Mouse (Mus musculus) gastrocnemius, adult 8-10 months (tissue): Measurements from ENCODE around the gene Atp1a4. TPM values are rescaled to one million over a fixed set of nuclear protein-coding genes. Genes with fewer than 3 reads are reported as not detected.
"Not testable (repeated sequence)": the region's sequence is repeated elsewhere in the genome, so short reads cannot be mapped to it uniquely, and the experiment has no call there.

Source experiments
- DNase-seq, 2 experiments: peaks; one replicate each; pipeline ENCODE4 v3.0.0; 2022; ENCODE audit warnings: low spot score in 2 of 2
- total RNA-seq, 4 experiments: library from RNA; stranded (reverse); gene quantifications; 2 replicates each; pipeline ENCODE4 v1.2.4; 2022

Atp1a4 gene
- total RNA-seq, 4 experiments from 2014 or later, result 0.11 to 0.44 (median 0.27) TPM

DNA sequence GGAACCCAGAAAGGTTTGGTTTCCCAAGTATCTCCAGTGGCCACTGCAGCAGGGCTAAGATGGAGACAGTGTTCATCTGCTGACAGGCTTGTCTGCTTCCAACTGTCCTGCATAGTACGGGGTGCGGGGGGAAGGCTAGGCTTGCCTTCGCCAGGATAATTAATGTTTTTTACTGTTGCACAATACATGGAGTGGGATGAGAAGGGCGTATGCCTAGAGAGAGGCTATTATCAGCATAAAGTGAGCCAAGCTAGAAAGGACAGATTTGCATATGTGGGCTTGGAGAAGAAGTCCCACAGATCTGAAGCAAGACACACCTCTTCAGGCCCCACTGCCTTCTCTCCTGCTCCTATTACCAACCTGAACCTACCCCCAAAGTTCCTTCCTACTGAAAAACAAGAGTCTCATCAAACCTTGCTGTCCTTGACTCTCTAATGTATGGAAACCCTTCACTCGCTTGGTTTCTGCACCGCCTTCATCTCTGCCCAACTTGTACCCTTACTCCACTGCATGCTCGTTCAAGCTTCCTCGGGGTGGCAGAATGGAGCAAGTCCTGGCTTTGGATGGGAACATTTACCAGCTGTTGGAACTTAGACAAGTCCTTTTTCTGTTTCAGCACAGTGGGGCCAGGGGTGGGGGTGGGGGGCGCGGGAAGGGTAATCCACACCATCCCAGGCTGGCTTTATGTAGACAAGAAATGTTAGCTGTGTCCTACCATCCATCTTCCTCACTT lies 23.5 kb upstream of the Atp1a4 start:
- no peak for DNase-seq

DNA sequence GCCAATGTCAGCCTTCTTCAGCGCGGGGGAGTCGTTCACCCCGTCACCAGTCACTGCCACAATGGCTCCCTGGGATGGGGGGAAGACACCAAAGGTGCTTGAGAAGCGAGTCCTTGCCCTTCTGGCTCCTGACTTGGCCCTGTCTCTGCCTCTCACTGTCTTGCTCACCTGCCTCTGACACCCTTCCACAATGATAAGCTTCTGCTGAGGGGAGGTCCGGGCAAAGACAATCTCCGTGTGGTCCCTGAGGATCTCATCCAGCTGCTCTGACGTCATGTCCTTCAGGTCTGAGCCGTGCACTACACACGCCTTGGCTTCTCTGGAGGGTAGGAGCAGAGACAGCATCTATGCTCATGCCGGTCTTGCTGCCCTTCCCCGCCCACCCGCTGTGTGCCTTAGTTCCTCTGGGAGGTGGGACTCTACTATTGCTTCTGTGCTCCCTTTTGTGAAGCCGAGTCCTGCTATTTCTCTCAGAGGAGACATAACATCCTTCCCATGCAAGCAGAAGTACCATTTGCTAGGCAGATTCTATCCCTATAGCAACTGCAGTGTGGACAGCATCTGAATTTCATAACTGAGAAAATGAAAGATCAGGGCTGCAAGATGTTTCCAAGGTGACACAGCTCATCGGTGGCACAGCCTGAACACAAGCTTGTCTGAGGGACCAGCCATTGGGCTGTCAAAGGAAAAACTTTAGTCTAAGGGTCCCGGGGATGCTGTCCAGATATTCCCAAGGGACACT lies 21.7 kb upstream of the Atp1a4 start:
- DNase-seq, result no peak

DNA sequence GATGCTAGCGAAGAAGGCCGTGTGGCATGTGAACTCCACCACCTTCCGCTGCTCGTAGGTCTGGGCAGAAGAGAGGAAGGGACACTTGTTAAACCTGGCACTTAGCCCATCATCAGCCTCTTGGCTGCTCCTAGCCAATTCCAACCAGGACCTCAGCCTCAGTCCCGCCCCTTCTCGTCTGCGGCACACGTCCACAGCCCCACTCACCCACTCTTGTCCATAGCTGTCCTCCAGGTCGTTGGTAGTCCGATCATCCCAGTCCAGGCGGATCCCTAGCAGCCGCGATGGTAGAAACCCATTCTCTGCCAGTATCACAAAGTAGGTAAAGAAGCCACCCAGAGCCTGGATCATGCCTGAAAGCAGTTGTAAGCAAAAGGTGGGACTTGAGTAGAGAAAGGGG lies 20.1 kb upstream of the Atp1a4 start:
- no peak for DNase-seq

DNA sequence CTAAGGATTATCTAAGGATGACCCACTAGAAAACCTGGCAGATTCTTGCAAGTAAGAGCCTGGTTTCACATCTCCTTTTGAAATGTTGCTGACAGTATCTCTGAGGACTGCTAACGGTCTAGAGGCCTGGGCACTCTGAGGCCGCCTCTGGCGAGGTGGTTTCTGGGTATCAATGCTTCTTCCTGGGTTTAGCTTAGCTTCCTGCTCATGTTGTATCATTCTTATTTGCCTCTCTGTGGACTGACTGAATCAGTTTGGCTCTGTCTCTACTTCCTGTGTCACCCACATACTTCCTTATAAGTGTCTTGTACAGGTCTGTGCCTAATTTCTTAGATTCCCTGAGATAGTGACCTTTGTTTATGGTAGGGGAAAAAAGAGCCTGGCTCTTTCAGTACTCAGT lies 19.0 kb upstream of the Atp1a4 start:
- no peak for DNase-seq

DNA sequence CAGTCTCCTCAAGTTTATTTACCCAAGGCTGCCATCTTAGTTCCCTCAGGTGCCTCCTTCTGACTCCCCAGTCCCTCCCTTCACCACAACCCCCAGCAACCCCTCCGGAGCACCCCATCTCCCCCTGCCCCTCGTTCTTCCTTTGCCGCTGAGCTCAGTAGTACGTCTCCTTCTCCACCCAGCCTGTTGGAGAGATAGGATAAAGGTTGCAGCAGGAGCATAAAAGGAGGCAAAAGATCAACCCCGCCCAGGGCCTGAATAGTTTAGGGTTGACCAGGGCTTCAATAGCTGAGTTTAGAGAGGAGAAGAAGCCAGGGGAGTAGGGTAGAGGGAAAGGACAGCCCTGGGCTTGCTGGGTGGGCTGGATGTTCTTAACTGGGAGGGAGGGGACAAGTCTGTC lies 16.3 kb upstream of the Atp1a4 start:
- no peak for DNase-seq

DNA sequence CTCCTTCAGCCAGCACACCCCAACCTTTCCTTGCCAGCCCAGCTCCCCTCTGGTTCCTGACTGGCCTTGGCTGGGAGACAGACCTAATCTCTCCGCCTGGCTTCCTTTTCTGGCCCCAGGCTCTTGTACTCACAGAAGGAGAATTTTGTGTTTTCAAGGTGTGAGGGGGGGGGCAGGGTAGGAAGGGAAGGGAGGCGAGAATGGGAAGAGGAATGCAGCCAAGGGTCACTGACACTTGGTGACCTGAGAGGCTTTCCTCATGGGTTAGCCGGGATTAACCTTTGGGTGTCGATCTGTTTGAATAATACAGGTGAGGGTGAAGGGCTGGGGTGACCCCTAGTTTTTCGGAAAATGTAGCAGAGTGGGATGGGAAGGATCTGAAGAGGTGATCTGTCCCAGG lies 15.9 kb upstream of the Atp1a4 start:
- no peak for DNase-seq

DNA sequence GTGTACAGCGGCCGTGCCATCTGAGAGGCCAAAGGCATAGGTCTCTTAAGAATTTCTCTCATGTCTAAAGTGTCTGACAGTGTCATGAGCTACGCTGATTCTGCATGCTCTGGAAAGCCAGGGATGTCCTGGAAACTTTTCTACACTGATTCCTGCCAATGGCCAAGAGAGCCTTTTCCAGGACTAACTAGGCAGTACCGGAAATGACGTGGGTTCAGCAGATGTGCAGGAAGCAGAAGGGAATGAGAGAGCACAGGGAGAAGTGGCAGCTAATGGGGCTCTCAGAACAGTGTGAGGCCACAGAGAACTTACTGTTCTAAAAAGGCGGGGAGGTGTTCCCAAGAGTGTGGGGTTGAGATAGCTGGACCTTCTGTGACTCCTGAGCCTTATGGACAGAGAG lies 15.2 kb upstream of the Atp1a4 start:
- no peak for DNase-seq

DNA sequence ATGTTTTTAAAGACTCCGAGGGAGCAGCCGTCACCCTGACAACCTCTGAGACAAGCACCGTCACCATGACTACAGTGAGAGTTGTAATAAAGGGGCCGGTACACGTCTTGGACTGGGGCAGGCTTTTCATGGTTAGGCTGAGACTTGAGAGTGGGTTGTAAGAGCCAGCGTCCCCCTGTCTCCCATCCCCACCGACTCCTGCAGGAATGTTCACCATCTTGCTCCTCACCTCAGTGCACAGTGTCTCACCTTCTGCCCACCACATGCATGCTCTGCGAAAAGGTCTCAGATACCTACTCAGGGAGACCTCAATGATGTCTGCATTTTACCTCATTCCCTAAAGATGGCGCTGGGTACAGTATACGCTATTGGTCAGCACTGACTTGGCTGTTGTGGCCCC lies 13.6 kb upstream of the Atp1a4 start:
- DNase-seq, result no peak

DNA sequence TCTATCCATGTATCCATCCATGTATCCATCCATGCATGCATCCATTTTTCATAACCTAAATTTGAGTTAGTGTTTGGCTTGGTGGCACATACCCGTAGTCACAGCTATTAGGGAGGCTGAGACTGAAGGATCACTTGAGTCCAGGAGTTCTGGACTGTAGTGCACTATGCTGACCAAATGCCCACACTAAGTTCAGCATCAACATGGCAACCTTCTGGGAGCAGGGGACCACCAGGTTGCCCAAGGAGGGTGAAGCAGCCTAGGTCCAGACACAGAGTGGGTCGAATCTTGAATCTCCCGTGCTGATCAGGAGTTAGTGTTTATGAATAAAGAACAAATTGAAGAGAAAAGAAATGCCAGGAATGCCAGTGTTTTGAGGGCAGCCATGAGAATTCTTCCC lies 13.0 kb upstream of the Atp1a4 start:
- no peak for DNase-seq

DNA sequence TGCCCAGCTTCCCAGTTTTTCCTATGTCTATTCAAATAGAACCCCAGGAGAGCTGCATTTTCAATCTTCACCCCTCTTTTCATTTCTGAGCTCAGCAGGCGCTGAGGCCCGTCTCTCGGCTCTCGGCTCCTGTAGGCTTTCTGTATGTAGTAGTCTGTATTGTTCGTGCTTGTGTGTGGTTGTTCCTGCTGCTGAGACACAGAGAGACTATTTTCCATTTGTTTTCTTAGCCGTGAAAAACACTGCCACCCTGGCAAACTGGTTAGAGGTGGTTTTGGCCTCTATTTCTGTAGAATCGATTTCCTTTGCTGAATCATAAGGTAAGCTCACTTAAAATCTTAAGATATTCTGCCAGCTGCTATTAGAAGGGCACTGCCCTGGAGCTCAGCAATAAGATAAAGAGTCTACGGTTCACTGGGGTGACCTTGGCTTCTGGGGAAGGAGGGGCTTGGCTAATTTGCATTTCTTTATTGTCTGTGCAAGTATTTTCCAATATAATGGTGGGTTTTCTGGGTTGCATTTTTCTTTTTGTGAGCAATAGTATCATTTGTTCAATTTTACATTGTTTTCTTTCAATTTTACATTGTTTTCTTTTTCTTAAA lies 3.4 kb upstream of the Atp1a4 start, which contains the start of gene Igsf8:
Gene Igsf8, plus strand, starts transcription at position 165 of the 602 bp plus-strand sequence.
- no peak for DNase-seq

DNA sequence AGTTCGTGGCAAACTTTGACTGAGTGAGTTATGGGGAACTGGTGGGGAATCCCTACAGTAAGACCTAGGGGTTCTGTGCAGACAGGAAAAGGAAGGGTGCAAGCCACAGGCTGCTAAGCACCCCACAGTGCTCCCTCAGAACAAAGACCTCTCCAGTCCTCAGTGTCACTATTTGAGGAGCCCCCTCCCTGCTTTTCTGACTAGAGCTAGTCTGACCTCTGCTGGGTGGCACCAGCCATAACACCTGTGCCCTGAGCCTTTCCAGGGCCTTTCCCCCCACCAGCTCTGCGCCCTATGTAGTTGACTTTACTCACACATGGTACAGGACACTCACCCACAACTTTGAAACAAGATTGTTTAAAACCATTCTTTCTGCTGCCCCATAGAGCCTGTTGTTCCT lies 10.5 kb downstream of the Atp1a4 start:
- no peak for DNase-seq

DNA sequence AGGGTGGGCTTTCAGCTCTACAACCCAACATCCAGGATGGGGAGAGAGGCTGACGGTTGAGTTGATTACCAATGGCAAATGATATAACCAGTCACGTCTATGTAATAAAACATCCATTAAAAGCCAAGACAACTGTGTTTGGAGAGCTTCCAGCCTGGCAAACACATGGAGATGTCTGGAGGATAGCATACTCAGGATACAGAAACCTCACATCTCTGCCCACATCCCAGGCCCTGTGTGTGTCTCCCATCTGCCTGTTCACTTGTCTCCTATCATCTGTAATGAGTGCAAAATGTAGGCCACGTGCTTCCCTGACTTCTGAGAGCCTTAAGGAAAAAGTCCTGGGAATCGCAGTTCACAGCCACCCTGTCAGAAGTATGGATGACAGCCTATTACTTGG lies 11.0 kb downstream of the Atp1a4 start:
- DNase-seq, result no peak

DNA sequence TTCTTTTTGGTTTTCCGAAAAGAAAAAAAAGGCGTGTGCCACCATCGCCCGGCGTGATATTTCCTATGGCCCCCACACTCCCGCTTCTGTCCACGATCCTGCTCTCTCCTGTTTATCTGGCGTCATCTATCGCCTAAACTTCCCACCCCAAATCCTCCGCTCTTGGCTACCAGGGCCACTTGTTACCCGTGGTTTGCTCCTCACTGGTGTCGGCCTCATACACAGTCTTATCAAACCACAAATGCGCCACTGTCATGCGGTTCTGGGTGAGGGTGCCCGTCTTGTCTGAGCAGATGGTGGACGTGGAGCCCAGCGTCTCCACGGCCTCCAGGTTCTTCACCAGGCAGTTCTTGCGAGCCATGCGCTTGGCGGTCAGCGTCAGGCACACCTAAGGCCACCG lies 13.6 kb downstream of the Atp1a4 start:
- DNase-seq, result not testable (repeated sequence)

DNA sequence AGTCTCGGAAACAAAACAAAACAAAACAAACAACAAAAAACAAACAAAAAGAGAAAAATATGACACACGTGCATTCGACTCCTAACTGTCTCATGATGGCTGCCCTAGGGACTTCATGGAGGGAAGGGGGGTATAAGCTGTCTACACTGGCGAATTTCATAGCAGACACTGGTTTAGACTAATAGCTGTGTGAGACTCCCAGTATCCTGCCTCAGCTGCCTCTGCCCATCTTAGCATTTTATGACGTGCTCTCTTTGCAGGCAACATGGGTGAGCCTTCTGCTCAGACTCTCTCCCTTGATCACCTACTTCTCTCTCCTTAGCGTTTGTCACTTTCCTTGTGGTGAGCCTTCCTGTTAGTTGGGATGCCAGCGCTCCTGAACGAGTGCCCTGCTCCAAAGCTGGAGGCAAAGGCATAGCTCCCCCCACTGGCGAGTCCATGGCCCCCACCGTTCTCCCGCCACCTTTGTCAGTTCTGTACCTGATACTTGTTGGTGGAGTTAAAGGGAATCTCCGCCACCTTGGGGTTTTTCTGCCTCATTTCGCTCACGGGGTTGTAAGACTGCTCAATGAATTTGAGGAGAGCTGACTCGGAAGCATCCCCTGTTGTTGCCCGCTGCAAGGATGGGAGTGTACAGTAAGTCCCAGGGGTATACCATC lies 14.5 kb downstream of the Atp1a4 start:
- peak; percentile 38 to 66 for DNase-seq

DNA sequence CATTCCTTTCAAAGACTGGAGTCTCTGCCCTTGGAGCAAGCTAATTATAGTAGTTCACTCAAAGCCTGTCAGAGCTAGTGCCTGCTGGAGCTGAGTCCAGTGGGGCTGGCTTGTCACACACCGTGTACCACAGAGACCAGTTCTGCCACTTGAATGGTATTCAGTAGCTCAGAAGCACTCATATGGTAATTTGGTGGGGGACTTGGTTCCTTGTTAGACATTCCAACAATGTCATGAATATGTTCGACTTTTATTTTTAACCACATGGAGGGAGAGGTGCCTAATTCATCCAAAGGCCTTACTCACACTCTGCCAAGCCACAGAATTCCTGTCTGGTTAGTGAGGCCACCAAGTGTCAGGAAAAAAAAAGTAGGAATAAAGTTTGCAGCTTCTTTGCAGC lies 15.8 kb downstream of the Atp1a4 start:
- peak; percentile 33 to 61 for DNase-seq

DNA sequence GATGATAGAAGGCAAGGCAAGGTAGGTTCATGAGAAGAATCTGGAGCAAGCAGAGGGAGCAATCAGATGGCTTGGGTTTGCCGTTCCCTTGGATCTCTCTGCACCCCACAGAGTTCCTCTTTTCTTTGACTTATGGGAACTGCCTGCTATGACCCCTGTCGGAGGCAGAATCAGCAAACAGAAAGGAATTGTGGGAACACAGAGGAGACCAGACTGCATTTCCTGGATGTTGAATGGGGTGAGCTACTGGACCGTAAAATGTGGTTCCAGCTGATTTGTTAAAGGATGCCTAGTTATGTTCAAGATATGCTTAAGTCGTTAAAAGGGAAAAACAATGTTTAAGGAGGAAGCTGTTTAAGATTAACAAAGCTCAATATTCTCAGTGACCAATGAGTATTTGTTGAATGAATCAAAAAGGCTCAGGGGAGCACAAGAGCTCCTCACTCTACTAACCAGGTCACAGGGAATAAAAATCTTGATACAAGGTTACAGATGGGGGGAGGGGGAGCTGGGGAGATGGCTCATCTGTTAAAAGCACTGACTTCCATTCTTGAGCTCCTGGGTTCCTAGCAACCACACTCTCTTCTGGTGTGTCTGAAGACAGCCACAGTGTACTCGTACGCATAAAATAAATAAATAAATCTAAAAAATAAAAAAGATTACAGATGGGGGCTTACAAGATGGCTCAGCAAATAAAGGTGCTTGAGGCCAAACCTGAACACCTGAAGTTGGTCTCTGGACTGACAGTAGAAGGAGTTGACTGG lies 17.1 kb downstream of the Atp1a4 start:
- DNase-seq, result no peak

DNA sequence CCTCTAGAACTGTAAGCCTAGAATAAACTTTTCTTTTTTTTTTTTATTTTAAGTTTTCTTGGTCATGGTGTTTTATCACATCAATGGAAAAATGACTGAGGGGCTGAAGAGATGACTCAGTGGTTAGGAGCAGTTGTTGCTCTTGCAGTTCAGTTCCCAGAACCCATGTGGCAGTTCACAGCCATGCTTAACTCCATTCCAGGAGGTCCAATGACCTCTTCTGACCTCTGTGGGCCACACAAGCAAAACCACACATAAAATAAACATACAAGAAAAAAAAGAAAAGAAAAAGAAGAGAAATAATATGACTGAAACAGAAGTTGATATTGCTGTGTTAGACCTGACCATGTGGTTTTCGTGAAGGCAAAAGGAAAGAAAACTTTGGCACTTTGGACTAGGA lies 29.0 kb downstream of the Atp1a4 start:
- no peak for DNase-seq

DNA sequence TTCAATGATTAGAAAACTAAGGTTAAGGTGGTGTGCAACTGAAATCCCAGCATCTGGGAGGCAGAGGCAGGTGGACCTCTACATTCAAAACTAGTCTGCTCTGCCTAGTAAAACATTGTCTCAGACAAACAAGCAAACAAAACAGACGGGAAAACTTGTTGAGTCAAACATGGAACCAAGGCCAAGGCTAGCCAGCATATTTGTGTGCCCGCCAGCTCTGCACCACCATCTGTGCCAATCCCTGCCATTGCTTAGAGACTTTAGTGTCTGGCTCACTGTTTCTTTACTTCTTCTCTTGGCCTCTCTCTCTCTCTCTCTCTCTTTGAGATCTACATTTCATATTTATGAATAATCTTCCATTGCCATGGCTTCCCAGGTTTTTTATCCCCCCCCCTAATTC lies 30.0 kb downstream of the Atp1a4 start:
- DNase-seq, result no peak

DNA sequence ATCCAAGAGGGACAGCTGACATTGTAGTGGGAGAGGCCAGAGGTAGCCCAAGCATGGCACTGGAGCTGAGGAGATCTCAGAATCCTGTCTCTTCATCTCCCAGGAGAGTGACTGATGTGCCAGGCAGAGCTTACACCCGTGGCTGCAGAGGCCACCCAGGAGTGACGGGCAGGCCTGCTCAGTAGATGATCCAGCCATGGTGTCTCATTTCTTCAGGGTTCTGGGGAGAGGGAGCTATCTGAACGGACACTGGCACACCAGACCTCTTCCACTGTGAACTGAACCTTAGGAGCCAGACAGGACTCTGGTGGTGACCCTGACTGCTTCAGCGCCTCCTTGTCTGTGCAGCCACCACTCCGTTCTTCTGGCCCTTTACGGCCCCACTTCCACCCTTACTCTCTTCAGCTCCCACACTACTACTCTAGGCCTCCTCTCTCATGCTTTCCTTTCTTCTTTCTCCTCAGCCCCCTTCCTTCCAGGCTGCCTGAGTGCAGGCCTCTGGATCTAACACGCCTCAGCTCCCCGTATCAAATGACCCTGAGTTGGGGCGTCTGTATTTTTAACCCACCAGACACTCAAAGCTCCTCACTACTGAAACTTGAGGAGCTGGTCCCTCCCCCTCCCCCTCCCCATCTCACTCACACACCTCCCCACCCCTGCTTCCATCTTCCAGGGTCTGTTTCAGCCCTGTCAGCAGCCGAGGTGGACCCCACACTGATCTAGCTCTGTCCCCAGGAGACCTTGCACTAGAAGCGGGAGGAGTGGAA lies 36.7 kb downstream of the Atp1a4 start:
- peak; percentile 37 to 67 for DNase-seq

DNA sequence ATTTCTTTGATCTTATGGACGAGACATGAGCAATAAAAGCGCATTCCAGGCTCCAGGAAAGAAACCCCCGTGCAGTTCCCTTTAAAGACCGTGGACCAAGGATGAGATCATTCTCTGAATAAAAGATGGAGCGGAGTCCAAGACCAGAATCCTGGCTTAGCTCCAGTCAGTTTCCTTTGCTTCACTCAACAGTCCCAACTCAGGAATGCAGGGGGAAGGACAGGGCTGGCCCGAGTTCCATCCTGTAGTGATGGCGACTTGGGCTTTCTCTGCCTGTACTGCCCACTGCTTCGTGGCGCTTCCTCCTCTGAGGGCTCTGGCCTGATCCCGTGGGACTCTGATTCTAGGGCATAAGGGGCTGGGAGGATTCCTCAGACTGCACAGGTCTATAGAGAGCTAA lies 37.8 kb downstream of the Atp1a4 start:
- DNase-seq, result peak; percentile 80 to 82
